Mouse (Mus musculus): ENCODE data around the gene Rps15a.

The Rps15a gene

DNA sequence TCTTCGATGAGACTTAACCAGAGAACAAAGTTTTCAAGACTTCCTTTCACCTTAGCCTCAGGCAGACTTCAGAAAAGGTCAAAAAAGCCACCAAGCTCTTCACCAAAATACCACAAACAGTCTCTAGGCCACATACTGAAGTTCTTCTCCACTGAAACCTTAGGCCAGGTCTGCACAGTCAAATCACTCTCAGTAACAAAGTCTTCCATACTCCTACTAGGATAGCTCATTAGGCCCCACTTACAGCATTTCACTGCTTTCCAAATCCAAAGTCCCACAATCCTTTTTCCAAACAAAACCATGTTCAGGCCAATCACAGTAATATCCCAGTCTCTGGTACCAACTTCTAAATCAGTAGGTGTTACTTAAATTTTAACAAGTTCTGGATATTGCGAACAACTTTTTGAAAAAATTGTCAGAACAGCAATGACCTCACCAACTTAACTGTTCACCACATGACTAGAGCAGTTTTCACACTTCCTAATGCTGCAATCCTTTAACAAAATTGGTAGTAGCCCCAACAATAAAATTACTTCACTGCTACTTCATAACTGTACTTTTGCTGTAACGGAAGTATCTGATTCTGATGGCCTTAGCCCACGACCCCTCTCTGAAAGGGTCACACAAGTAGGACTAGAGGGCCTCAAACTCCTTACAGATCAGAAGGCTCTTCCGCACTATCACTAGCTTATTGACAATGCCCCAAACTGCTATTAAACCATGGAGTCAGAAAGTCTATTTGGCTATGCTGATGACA is 2.3 kb downstream of the Rps15a start:
- DNase-seq = no peak

- DNase-seq = no peak
Measured at GRCm38 (mm10) chr7:118111128-118111527, 4.9 kb downstream of the Rps15a start.

DNA sequence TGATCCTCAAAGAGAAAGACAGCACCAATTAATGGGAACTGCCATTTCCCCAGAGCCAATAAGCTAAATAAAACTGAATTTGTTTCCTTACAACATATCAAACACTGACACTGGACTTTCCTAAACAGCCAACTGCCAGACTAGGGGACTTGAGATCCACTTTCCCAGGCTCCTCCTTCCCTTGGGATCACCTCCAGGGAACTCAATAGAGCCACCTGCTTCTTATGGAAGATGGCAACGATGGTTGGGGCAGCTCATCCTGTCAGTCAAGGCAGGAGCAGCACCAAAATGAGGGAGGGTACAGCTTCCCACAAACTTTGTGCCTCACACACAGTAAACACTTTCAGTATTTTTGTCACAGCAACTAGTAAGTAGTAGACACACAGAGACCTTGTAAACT is 8.3 kb downstream of the Rps15a start:
- DNase-seq = no peak

DNA sequence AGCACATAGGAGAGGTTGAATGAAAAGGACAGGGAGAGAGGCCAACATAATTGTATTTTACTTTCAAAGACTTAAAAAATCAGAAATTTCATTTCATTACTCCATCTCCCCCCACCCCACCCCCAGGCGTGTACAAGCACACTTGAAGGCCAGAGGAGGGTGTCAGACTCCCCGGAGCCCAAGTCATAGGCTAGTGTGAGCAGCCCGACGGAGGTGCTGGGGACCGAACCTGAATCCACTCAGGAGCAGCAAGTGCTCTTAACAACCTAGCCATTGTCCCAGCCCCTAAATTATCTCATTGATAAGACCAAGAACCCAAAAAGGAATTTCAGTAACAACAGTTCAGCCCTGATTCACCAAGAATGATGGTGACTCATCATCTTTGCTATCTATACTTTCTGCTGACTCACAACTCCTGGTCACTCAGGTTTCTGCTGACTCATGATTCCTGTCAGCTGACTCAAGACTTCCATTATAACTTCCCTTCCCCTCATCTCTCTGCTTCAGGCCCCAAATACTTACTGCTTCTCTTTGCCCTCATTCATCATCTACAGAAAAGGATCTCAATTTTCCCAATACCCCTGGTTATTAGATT is 11.4 kb downstream of the Rps15a start:
- no peak for DNase-seq

- DNase-seq = no peak
Measured at GRCm38 (mm10) chr7:118103462-118104379, 12.3 kb downstream of the Rps15a start.

- DNase-seq = no peak
Measured at GRCm38 (mm10) chr7:118102678-118103461, 13.1 kb downstream of the Rps15a start.

DNA sequence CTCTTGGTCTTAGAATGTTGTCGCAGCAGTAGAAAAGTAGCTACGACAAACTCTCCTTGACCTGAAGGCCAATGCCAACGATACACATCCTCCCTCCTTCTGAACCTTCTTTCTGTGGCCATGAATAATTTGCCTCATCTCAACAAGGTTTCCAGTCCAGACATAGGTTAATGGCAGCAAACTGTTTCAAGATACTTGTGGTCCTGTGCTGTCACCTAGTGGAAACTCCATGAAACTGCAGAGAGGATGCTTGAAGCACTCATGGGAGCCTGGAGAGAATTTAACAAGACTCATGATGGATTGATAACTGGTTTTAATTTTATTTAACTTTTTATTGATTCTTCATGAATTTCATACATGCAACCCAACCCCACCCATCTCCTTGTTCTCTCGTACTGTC is 13.8 kb downstream of the Rps15a start:
- no peak for DNase-seq

- no peak for DNase-seq
Measured at GRCm38 (mm10) chr7:118097615-118098014, 18.4 kb downstream of the Rps15a start.

GRCm38 (mm10) chr7:118079987-118080386 is 36.0 kb downstream of the Rps15a start:
- no peak for DNase-seq

GRCm38 (mm10) chr7:118079097-118079496 is 36.9 kb downstream of the Rps15a start:
- DNase-seq = no peak

GRCm38 (mm10) chr7:118067261-118067660 is 48.7 kb downstream of the Rps15a start:
- no peak for DNase-seq

- DNase-seq = no peak
Measured at GRCm38 (mm10) chr7:118056300-118056699, 59.7 kb downstream of the Rps15a start.
